Mouse (Mus musculus) lung, embryonic 15.5 days (tissue): Measurements from ENCODE around the gene Rhof. TPM values are rescaled to one million over a fixed set of nuclear protein-coding genes. Genes with fewer than 3 reads are reported as not detected.

Experiments
- ATAC-seq: fragments of 200-750 bp; cut with Nextera tagmentation; 2 replicates; pipeline ENCODE4 v1.8.0; 2017; ENCODE audit warnings: moderate number of reproducible peaks, borderline replicate concordance; ENCODE audit not compliant: low FRiP score, low TSS enrichment; ENCODE audit errors: extremely low read depth
- H3K27ac ChIP-seq: fragments of 300-500 bp; sonication (generic); 2 replicates; pipeline ENCODE4 v1.5.1; 2015; ENCODE audit warnings: moderate library complexity, mild to moderate bottlenecking, inconsistent platforms
- H3K27me3 ChIP-seq: fragments of 300-500 bp; sonication (generic); 2 replicates; pipeline ENCODE4 v1.6.1; 2015; ENCODE audit warnings: inconsistent platforms
- H3K36me3 ChIP-seq: fragments of 300-500 bp; sonication (generic); 2 replicates; pipeline ENCODE4 v1.6.1; 2015; ENCODE audit warnings: inconsistent platforms
- H3K4me1 ChIP-seq: fragments of 300-500 bp; sonication (generic); 2 replicates; pipeline ENCODE4 v1.6.1; 2015; ENCODE audit warnings: inconsistent platforms
- H3K4me2 ChIP-seq: fragments of 300-500 bp; sonication (generic); 2 replicates; pipeline ENCODE4 v1.6.1; 2015; ENCODE audit warnings: inconsistent platforms, mild to moderate bottlenecking, moderate library complexity
- H3K4me3 ChIP-seq: fragments of 300-500 bp; sonication (generic); 2 replicates; pipeline ENCODE4 v1.5.1; 2015; ENCODE audit warnings: mild to moderate bottlenecking, inconsistent platforms
- H3K9ac ChIP-seq: fragments of 300-500 bp; sonication (generic); 2 replicates; pipeline ENCODE4 v1.6.1; 2015; ENCODE audit warnings: inconsistent platforms
- H3K9me3 ChIP-seq: fragments of 300-500 bp; sonication (generic); 2 replicates; pipeline ENCODE4 v1.6.1; 2016; ENCODE audit warnings: inconsistent platforms
- WGBS: fragments of 180-500 bp; shearing (Covaris S2); methylation state at CpG from one replicate; pipeline ENCODE4 v1.1.7; 2015; 5-methylcytosine and 5-hydroxymethylcytosine counted together
- polyA plus RNA-seq: library from polyadenylated mRNA; unstranded; fragments of >200 nt; fragmentation: Nextera tagmentation; extraction: Ambion mirVana; gene quantifications from 2 replicates; pipeline ENCODE4 v1.2.1, GENCODE M21; 2015

Gene Rhof
- 2.7 and 2.8 TPM in 2 replicates for polyA plus RNA-seq

DNA sequence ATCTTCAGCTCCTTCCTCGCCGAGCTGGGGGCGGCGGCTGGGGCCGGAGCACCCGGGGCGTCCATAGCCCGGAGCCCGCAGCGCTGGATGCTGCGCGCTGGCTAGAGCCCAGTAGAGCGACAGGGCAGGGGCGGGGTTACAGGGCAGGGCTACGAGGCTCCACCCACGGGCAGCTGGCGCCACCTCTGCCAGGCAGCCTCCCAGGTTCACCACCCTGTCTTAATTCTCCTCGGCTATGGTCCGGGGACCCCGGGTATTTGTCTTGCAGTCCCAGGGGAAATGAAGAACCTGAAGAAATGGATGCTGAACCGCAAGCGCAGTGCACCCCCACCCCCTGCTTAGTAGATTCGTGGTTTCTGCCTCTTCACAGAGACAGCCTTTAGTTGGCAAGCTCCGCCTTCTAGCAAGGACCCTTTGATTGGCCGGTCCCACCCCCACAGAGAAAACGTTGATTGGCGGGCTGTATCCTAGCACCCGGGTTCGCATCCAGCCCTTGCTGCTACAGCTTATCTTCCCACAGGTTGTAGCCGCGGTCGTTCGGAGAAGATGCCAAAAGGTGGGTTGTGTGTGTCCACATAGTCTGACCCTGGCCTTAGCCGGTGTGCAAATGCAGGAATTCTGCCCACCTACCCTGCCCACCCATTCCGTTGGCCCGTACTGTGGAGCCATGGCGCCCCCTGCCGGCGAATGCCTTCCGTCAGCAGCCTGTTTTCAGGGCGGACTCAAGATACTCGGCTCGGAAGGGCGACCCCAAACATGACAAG is at the start of gene Rhof:
Gene Rhof, minus strand, starts transcription at position 385 of the 764 bp plus-strand sequence.
- H3K4me2 ChIP-seq = peak within 1 kb of the TSS; percentile 99
- no peaks in the 10 kb centered on the region for H3K27me3 ChIP-seq
- H3K4me3 ChIP-seq = peak within 1 kb of the TSS; percentile 43
- no peaks in the 10 kb centered on the region for H3K36me3 ChIP-seq
- whole genome bisulfite sequencing = 3% methylated on average over 44 of the region's 44 CpGs
- H3K9me3 ChIP-seq = no peaks in the 10 kb centered on the region
- peak; percentile 33; the same call in 1 of the 2 replicates for ATAC-seq
- peak within 1 kb of the TSS; percentile 100 for H3K27ac ChIP-seq
- peaks cover 72% of the 10 kb centered on the region for H3K4me1 ChIP-seq
- peak within 1 kb of the TSS; percentile 51 for H3K9ac ChIP-seq

- H3K27me3 ChIP-seq = no peaks in the 10 kb centered on the region
- no peak overlapping the region for H3K9ac ChIP-seq
- no peak overlapping the region for H3K4me3 ChIP-seq
- no peaks in the 10 kb centered on the region for H3K4me1 ChIP-seq
- H3K36me3 ChIP-seq = no peaks in the 10 kb centered on the region
- H3K9me3 ChIP-seq = no peaks in the 10 kb centered on the region
- no peak overlapping the region for H3K27ac ChIP-seq
- no peak; the same call in 1 of the 2 replicates for ATAC-seq
- WGBS = 76% methylated on average over 6 of the region's 6 CpGs
- H3K4me2 ChIP-seq = no peak overlapping the region
Observed at GRCm38 (mm10) chr5:123181536-123181935, 49.0 kb upstream of the Rhof start.

DNA sequence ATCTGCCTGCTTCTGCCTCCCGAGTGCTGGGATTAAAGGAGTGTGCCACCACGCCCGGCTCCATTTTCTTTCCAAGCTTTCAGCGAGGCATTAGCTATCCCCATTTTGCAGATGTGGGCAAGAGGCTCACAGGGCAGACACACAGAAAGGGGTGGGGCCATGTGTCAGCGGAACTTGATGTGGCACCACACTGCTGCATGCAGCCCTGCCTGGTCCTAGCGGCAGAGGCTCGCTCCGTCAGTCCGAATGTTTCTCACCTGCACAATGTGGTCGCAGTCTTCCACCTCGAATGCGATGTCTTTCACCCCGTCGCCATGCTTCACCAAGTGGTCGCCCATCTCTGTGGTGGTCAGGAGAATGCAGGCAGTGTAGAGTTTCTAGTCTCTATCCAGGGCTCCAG is 47.9 kb upstream of the Rhof start:
- H3K4me3 ChIP-seq = no peak overlapping the region
- H3K9me3 ChIP-seq = no peaks in the 10 kb centered on the region
- no peaks in the 10 kb centered on the region for H3K4me1 ChIP-seq
- H3K9ac ChIP-seq = no peak overlapping the region
- H3K36me3 ChIP-seq = no peaks in the 10 kb centered on the region
- H3K27ac ChIP-seq = no peak overlapping the region
- no peaks in the 10 kb centered on the region for H3K27me3 ChIP-seq
- H3K4me2 ChIP-seq = no peak overlapping the region
- 87% methylated on average over 15 of the region's 15 CpGs for WGBS
- no peak for ATAC-seq

DNA sequence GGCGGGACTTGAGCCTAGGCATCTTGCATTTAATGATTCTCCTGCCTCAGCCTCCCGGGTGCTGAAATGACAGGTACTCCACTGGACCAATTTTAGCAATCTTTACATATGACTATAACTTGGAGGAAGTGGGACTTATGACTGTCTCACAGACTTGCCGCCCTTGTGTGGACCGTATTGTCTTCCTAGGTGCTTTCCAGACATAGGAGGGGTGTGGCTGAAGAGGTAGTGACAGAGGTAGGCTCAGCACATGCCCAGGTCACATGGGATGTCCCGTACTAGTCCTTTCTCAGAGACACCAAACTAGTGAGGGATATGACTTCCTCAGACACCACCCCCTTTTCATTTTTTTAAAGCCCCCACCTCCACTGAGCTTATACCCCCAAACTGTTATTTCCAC is 46.3 kb upstream of the Rhof start:
- ATAC-seq = no peak
- Histone ChIP-seq H3K36me3 (no peaks in the 10 kb centered on the region), H3K9me3 (no peaks in the 10 kb centered on the region), H3K27me3 (no peaks in the 10 kb centered on the region), H3K27ac (no peak overlapping the region), H3K4me2 (no peak overlapping the region), H3K9ac (no peak overlapping the region), H3K4me3 (no peak overlapping the region), H3K4me1 (no peaks in the 10 kb centered on the region)
- WGBS = 77% methylated on average over 5 of the region's 5 CpGs

- Histone ChIP-seq H3K9me3 (no peaks in the 10 kb centered on the region), H3K9ac (no peak overlapping the region), H3K4me1 (peaks cover 13% of the 10 kb centered on the region), H3K4me2 (peak overlapping the region; percentile 59), H3K36me3 (peaks cover 1% of the 10 kb centered on the region; the same call in 1 of the 2 replicates), H3K27me3 (no peaks in the 10 kb centered on the region), H3K27ac (no peak overlapping the region), H3K4me3 (peak overlapping the region; percentile 21)
- peak; percentile 83 for ATAC-seq
- WGBS = 10% methylated on average over 22 of the region's 22 CpGs
Observed at GRCm38 (mm10) chr5:123171646-123172350, 39.3 kb upstream of the Rhof start.

DNA sequence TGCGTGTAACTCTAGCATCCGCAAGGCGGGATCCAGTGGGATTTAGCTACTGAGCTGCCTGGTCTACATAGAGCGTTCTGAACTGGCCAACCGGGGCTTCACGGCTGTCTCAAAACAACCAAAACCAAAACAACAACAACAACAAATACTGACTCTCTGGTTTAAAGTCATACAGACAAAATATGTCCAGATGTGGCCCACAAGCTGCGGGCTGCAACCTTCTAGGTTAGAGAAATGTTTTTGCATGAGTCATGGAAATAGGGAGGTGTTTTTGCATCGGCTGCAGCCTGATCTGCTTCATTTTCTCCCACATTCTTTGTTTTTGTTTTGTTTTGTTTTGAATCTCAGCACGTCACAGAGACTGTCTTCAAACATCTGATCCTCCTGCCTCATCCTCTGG is 37.9 kb upstream of the Rhof start:
- Histone ChIP-seq H3K9ac (no peak overlapping the region), H3K4me1 (peaks cover 13% of the 10 kb centered on the region), H3K4me2 (no peak overlapping the region), H3K9me3 (no peaks in the 10 kb centered on the region), H3K27ac (no peak overlapping the region), H3K36me3 (peaks cover 15% of the 10 kb centered on the region), H3K27me3 (no peaks in the 10 kb centered on the region), H3K4me3 (no peak overlapping the region)
- no peak for ATAC-seq
- 71% methylated on average over 9 of the region's 9 CpGs for WGBS

GRCm38 (mm10) chr5:123169284-123169683 is 36.8 kb upstream of the Rhof start, which contains the start of gene Psmd9:
Psmd9 (plus strand) TSS chr5:123169413.
- Histone ChIP-seq H3K9ac (no peak within 1 kb of the TSS), H3K27me3 (no peaks in the 10 kb centered on the region), H3K27ac (no peak within 1 kb of the TSS), H3K9me3 (no peaks in the 10 kb centered on the region), H3K36me3 (peaks cover 21% of the 10 kb centered on the region), H3K4me3 (no peak within 1 kb of the TSS), H3K4me2 (no peak within 1 kb of the TSS), H3K4me1 (peaks cover 13% of the 10 kb centered on the region)
- no peak for ATAC-seq
- 79% methylated on average over 5 of the region's 5 CpGs for WGBS

DNA sequence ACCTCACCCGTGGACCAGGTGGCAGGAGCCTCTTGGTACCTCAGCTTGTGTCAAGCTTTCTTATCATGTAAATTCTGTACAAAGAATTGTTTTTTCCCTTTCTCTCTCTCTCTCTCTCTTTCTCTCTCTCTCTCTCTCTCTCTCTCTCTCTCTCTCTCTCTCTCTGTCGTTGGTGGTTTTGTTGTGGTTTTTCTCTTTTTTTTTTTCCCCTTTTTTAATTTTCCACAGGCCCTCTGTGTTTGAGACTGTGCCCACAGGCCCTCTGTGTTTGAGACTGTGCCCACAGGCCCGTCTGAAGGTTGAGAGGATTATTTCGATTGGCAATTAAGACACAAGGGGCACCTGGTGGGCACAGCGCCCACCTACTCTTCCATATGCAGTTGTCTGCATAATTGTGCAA is 35.1 kb upstream of the Rhof start:
- Histone ChIP-seq H3K27ac (no peak overlapping the region), H3K4me3 (no peak overlapping the region), H3K9ac (no peak overlapping the region), H3K4me2 (no peak overlapping the region), H3K27me3 (no peaks in the 10 kb centered on the region), H3K4me1 (peaks cover 13% of the 10 kb centered on the region), H3K36me3 (peaks cover 38% of the 10 kb centered on the region), H3K9me3 (no peaks in the 10 kb centered on the region)
- ATAC-seq = no peak
- 55% methylated on average over 5 of the region's 5 CpGs for WGBS

- WGBS = 81% methylated on average over 10 of the region's 10 CpGs
- Histone ChIP-seq H3K4me3 (no peak overlapping the region), H3K36me3 (peaks cover 49% of the 10 kb centered on the region), H3K9me3 (no peaks in the 10 kb centered on the region), H3K4me2 (no peak overlapping the region), H3K9ac (no peak overlapping the region), H3K4me1 (peaks cover 5% of the 10 kb centered on the region), H3K27me3 (no peaks in the 10 kb centered on the region), H3K27ac (no peak overlapping the region)
- ATAC-seq = no peak
Observed at GRCm38 (mm10) chr5:123166437-123166836, 33.9 kb upstream of the Rhof start.

GRCm38 (mm10) chr5:123162942-123163341 is 30.4 kb upstream of the Rhof start:
- WGBS = 65% methylated on average over 9 of the region's 9 CpGs
- Histone ChIP-seq H3K4me1 (no peaks in the 10 kb centered on the region), H3K4me3 (no peak overlapping the region), H3K9ac (no peak overlapping the region), H3K4me2 (no peak overlapping the region), H3K36me3 (peaks cover 84% of the 10 kb centered on the region), H3K27ac (no peak overlapping the region), H3K27me3 (no peaks in the 10 kb centered on the region), H3K9me3 (no peaks in the 10 kb centered on the region)
- ATAC-seq = no peak

DNA sequence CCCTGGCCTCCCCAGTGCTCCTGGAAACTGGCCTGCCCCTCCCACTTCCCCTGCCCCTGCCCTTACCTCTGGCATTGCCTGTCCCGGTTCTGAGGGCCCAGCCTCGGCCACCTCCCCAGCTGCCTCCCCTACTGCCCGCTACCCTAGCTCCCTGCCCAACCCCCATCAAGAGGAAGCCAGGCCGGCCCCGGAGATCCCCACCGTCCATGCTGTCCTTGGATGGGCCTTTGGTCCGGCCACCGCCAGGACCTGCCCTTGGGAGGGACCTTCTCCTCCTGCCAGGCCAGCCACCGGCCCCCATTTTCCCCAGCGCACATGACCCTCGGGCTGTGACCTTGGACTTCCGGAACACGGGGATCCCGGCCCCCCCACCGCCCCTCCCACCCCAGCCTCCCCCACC is 27.8 kb upstream of the Rhof start:
- no peak overlapping the region for H3K9ac ChIP-seq
- H3K9me3 ChIP-seq = no peaks in the 10 kb centered on the region
- H3K27ac ChIP-seq = no peak overlapping the region
- WGBS = 85% methylated on average over 15 of the region's 15 CpGs
- H3K4me1 ChIP-seq = no peaks in the 10 kb centered on the region
- no peak overlapping the region for H3K4me3 ChIP-seq
- 0 out of 2 replicates have a peak, but pooled peaks have one; percentile 24 for ATAC-seq
- H3K27me3 ChIP-seq = no peaks in the 10 kb centered on the region
- peaks cover 89% of the 10 kb centered on the region for H3K36me3 ChIP-seq
- H3K4me2 ChIP-seq = no peak overlapping the region

DNA sequence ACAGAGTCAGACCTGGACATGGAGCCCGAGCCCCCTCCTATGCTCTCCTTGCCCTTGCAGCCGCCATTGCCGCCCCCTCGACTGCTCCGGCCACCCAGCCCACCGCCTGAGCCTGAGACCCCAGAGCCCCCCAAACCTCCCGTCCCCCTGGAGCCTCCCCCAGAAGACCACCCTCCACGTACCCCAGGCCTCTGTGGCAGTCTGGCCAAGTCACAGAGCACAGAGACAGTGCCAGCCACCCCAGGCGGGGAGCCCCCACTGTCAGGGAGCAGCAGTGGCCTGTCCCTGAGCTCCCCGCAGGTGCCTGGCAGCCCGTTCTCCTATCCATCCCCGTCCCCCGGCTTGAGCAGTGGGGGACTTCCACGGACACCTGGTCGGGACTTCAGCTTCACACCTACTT is 27.4 kb upstream of the Rhof start:
- H3K4me1 ChIP-seq = no peaks in the 10 kb centered on the region
- no peak overlapping the region for H3K4me3 ChIP-seq
- 92% methylated on average over 15 of the region's 15 CpGs for WGBS

More for the DNA sequence above, 27.4 kb upstream of the Rhof start:
- H3K27me3 ChIP-seq = no peaks in the 10 kb centered on the region
- H3K4me2 ChIP-seq = no peak overlapping the region
- no peak overlapping the region for H3K9ac ChIP-seq
- H3K9me3 ChIP-seq = no peaks in the 10 kb centered on the region
- H3K36me3 ChIP-seq = peaks cover 89% of the 10 kb centered on the region
- no peak for ATAC-seq
- no peak overlapping the region for H3K27ac ChIP-seq
